Mouse (Mus musculus): ENCODE results near the gene Ints6.
"Not testable (repeated sequence)": the region's sequence is repeated elsewhere in the genome, so short reads cannot be mapped to it uniquely, and the experiment has no call there.

The Ints6 gene

GRCm38 (mm10) chr14:62751479-62751878 lies 9.5 kb downstream of the Ints6 start:
- peak; percentile 88 for DNase-seq (ENCODE audit: low read depth, low spot score)

- peak; percentile 30 for DNase-seq (ENCODE audit: low read depth, low spot score)
Observed at GRCm38 (mm10) chr14:62735646-62736045, 25.3 kb downstream of the Ints6 start.

DNA sequence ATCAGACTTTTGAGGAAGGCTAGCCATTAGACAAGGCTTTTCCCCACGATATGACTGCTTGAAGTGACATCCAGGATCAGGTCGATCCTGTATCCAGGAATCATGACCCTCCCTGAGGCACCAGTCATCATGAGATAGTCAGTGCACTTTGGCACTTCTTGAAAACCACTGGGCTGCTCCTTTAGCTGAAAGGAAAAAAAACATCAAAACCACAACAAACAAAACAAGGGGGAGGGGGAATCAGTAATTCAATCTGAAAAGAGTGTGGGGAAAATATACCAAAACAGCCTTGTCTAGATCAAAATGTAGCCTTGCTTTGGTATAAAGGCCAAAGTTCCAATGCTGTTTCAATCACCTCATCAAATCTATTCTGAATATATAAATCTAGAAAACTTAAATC lies 27.3 kb downstream of the Ints6 start:
- no peak for DNase-seq (ENCODE audit: low read depth, low spot score)

DNA sequence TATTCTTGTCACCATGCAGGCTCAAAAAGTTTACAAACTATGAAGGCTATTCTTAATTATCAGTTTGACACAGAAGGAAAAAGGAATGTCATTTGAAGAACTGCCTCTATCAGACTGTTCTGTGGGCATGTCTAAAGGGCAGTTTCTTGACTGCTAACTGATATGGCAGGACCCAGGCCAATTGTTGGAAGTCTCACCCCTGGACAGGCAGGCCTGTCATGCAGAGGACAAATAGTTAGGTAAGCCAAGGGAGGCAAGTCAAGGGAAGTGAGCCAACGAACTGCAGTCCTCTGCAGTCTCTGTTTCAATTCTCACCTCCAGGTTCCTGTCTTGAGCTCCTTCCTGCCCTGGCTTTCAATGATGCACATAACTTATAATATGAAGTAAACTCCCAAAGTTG lies 29.1 kb downstream of the Ints6 start:
- DNase-seq (ENCODE audit: low read depth, low spot score), result no peak

- DNase-seq (ENCODE audit: low read depth, low spot score), result no peak
Observed at GRCm38 (mm10) chr14:62724560-62724959, 36.4 kb downstream of the Ints6 start.

- no peak for DNase-seq (ENCODE audit: low read depth, low spot score)
Observed at GRCm38 (mm10) chr14:62721625-62722024, 39.3 kb downstream of the Ints6 start.

DNA sequence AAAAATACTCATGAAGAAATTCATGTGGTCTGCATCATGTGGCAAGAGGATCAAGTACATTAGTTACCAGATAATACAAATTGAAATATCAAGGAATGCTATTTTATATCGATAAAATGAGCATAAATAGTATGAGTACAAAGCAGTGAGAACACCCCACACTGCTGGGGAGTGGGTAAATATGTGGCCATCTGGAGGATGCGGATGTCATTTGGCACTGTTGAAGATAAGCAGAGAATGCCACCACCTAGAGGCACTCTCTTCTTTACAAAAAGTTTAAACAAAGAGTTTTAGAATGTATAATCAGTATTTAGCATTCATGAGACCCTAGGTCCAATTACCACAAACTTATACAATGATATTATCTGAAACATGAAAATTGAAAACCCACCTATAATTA lies 42.8 kb downstream of the Ints6 start:
- DNase-seq (ENCODE audit: low read depth, low spot score), result no peak

DNA sequence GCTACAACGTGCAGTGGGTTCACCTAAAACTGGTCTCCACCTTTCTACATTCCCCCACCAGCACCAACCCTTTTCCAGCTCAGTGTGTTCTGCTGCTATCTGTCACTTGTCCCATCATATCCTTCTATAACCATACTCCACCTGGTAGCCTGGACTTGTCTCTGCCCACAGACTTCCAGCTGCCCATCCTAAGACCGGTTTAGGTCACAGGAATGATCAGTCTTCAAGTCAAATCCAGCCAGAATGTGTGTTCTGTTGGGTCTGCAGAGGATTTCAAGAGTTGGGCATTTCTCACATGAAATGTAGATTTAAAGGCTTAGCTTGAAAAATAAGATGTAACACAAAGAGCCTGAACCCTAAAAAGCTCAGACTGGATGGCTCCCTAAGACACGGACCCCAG lies 87.3 kb downstream of the Ints6 start:
- no peak for DNase-seq (ENCODE audit: low read depth, low spot score)

- DNase-seq (ENCODE audit: low read depth, low spot score), result no peak
Observed at GRCm38 (mm10) chr14:62664976-62665673, 95.8 kb downstream of the Ints6 start.

DNA sequence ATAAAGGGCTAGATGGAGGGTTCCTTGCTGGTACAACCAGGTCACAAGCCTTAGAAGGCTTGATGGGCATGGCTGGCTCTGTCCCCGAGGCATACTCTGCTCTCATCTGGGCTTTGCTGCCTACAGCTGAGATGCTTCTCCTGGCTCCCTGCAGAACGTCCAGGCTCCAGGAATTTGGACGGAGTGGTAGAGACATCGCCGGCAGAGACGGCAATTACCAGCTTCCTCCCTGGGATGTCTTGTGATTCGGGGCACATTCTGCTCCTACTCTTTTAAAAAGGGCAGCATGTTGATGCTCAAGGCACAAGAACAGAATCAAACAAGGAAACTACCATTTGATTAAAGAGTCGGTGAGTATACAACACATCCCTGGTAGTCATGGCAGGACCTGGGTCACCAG lies 97.6 kb downstream of the Ints6 start, which contains the start of gene Serpine3:
Gene Serpine3 (plus strand): TSS at position 301 of the 400 bp plus-strand sequence.
- DNase-seq (ENCODE audit: low read depth, low spot score), result no peak

GRCm38 (mm10) chr14:62662381-62662780 lies 98.6 kb downstream of the Ints6 start:
- no peak for DNase-seq (ENCODE audit: low read depth, low spot score)

DNA sequence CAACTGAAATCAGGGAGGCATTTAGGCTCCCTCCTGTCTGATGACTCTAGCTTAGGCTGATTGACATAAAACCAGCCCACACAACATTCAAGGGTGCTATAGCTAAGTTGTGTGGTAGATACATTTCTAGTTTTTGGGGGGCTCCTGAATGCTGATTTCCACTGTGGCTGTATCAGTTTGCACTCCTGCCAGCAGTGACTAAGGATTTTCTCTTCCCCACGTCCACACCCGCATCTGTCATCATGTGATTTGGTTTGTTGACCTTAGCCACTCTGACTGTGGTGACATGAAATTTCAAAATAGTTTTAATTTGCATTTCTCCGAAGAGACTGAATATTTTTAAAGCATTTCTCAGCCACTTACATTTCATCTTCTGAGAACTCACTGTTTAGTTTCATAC lies 103.5 kb downstream of the Ints6 start:
- DNase-seq (ENCODE audit: low read depth, low spot score), result no peak

GRCm38 (mm10) chr14:62655996-62656395 lies 105.0 kb downstream of the Ints6 start:
- no peak for DNase-seq (ENCODE audit: low read depth, low spot score)

- no peak for DNase-seq (ENCODE audit: low read depth, low spot score)
Observed at GRCm38 (mm10) chr14:62651771-62652170, 109.2 kb downstream of the Ints6 start.

- no peak for DNase-seq (ENCODE audit: low read depth, low spot score)
Observed at GRCm38 (mm10) chr14:62650376-62650775, 110.6 kb downstream of the Ints6 start.

DNA sequence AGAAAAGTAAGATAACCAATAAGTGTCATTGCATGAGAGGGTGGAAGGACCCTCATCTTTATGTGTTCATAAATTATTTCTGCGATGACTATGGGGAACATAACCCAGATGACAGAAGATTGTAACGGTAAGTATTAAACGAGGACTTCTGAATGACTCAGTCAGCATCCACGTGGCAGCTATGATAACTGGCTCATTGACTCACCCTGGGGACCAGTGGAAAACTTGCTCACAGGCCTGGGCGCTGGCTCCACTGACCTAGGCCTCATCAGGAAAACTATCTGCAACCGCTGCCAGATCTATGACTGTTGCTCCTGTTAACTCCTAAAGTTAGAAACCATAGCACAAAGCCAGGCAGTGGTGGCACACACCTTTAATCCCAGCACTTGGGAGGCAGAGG lies 112.6 kb downstream of the Ints6 start:
- DNase-seq (ENCODE audit: low read depth, low spot score), result no peak

GRCm38 (mm10) chr14:62642368-62642767 lies 118.6 kb downstream of the Ints6 start:
- not testable (repeated sequence) for DNase-seq (ENCODE audit: low read depth, low spot score)

GRCm38 (mm10) chr14:62640396-62640795 lies 120.6 kb downstream of the Ints6 start:
- no peak for DNase-seq (ENCODE audit: low read depth, low spot score)

GRCm38 (mm10) chr14:62639551-62639950 lies 121.4 kb downstream of the Ints6 start:
- no peak for DNase-seq (ENCODE audit: low read depth, low spot score)

DNA sequence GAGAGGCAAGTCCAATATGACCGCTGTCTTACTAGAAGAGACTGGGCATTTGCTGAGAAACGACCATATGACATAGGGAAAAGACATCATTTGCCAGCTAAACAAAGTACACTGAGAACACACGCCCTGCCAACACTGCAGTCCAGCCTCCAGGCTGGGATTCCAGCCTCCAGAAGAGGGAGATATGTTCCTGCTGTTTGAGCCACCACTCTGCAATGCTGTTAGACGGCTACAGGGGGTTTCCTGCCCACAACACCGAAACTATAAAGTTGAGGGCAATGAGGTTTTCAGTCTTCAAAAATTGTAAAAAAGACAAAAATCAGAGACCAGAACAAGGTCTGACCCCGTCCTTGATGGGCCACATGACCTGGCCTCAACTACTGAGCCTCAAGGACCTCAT lies 121.9 kb downstream of the Ints6 start:
- DNase-seq (ENCODE audit: low read depth, low spot score), result no peak

- DNase-seq (ENCODE audit: low read depth, low spot score), result no peak
Observed at GRCm38 (mm10) chr14:62638345-62638702, 122.6 kb downstream of the Ints6 start.

- DNase-seq (ENCODE audit: low read depth, low spot score), result peak; percentile 11
Observed at GRCm38 (mm10) chr14:62637436-62638344, 123.3 kb downstream of the Ints6 start.

GRCm38 (mm10) chr14:62627951-62628350 lies 133.0 kb downstream of the Ints6 start:
- no peak for DNase-seq (ENCODE audit: low read depth, low spot score)
